Mouse (Mus musculus): Measurements from ENCODE around the gene Prkci.

The Prkci gene

DNA sequence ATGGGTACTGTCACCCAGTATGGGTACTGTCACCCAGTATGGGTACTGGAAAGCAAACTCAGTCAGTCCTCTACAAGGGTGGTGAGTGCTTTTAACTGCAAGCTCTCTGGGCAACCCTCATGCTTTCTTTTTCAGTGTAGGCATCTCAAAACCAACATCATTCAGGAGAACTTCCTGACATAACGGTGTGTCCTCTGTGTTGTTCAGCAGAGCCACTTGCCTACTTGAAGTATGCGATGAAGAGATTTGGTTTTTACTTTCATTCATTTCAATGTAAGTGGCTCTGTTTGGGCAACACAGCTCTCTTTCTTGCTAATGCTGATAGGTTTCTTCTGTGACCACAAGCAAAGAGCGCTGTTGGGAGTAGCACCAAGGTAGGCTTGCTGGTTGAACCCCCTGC is 89.5 kb downstream of the Prkci start:
- WGBS: 89% methylated on average over 3 of the region's 3 CpGs

DNA sequence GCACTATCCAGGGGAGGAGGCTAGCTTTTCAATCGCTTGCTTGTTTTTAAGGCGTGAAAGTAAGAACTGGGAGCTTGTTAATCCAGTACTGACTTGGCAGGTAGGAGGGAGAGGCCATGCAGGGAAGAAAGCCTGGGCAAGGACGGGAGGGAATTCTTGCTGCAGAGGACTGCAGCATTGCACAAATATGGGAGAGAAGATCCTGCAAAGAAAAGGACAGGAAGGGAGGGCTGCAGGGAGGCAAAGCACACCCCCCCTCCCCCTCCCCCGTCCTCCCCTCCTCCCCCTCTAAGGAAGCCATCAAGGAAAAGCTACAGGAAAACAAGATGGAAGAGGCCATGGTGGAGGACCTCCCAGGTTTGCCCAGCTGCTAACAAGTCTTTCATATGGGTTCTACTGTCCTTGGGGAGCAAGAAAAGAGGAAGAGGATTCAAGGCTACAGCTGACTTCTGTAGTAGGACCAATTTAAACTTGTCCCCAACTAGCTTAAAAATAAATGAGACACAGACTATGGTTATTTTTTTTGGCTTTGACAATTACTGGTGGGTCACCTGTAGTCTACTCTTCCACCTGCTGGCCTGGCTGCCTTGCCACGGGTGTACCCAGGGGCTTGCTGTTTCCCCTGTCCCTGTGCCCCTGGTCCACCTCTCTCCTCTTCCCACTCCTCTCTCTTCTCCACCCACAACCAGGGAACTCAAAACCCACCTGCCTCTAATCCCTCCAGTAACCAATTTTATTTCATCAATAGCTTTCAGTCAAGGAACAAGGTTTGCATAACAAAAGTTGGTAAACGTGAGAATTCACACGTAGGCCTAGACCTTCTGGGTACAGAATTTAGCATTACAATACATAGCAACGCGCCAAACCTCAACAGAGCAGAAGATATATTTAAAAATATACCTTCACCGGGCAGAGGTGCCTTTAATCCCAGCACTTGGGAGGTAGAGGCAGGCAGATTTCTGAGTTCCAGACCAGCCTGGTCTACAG is 93.5 kb downstream of the Prkci start:
- 67% methylated on average over 10 of the region's 10 CpGs for WGBS

DNA sequence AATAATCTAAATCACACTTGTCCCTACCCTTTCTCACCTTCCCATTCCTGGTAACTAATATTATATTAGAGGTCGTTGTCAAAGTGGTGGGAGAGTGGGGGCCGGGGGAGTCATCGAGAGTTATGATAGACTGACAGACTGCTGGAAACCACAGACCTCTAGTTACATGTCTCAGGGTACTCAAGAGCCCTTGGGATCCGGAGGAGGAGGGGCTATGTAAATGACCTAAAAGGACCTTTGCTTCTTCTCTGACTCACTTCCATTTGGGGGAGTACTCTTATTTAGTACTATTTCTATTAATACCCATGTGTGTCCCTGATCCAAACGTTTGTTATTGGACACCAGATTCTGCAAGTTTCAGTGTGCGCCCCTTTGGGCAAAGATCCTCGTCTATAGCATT is 94.4 kb downstream of the Prkci start:
- WGBS: 73% methylated on average over 7 of the region's 7 CpGs

DNA sequence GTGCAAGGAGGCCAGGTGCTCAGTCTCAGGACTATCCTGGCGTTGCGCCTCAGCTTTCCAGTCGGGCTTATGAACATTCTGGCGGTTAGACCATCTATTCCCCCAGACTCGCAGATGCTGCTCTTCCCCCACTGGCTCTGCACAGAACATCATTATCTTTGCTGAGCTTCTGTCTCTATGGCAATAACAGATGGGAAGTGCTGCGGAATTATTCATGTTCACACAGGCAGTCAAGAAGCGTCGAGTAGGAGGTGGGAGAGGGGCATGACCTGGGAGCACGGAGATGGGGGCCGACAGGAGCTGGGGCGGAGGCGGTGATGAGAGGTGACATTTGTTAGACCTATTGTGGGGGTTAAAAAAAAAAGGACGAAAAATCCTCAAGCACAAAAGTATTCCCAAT is 97.6 kb downstream of the Prkci start:
- WGBS: 10% methylated on average over 13 of the region's 13 CpGs

DNA sequence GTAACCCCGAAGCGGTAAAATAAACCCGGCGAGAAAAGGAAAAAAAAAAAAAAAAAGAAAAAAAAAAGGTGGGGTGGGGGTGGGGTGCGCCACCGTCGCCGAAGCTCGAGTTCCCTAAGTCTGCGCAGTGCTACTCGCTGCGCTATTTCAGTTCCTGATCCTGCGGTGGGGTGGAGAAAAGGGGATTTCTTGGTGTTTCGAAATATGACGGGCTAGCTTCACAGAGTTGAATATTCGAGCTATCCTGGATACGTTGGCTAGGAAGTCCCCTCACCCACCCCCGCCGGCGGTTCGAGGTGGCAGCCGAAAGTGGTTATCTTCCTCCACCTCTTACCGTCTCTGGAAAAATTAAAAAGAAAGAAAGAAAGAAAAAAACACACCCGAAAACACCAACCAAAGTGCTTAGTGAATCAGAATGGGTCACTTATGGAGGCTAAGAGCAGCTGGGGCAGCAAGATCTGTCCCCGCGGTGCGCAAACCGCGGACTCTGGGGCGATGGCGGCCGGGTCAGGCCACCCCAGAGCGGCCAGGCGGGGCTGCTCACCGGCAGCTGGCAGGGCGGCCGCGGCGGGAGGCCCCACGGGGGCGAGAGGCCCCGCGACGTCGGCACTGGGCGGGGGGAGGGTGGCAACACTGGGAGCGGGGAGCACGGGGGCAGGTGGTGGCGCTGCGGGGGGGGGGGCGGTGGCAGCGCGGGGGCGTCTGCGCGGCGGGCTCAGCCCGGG is 98.2 kb downstream of the Prkci start:
- WGBS: under 1% methylated on average over 47 of the region's 58 CpGs

DNA sequence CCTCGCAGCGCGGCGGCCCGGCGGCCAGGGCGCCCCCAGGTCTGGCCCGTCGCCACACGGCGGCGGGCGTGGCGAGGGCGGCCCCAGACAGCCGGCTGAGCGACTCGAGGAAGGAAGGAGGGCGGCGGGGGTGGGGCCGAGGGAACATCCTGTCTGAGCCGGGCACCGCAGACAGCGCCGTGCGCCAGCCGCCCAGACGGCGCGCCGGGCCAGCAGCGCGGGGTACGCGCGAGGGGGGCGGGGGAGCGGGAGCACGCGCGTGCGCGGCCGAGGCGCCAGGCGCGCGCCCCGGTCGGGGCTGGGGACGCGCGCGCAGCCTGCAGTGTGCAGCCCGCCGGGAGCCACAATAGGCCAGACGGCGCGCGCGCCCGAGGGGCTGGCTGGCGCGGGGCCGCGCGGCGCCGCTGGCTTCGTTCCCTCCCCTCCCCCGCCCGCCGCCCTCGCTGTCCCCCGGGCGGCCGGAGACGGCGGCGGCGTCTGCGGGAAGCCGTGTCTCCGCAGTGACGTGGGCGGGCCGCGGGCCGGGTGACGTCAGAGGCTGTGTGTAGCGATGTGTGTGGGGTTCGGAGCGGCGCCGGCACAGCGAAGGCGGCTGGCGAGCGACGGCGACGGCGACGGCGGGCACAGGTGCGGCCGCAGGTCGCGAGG is 99.1 kb downstream of the Prkci start, which contains the start of gene Skil:
Gene Skil (plus strand): TSS at position 528 of the 648 bp plus-strand sequence.
- WGBS: under 1% methylated on average over 92 of the region's 109 CpGs

DNA sequence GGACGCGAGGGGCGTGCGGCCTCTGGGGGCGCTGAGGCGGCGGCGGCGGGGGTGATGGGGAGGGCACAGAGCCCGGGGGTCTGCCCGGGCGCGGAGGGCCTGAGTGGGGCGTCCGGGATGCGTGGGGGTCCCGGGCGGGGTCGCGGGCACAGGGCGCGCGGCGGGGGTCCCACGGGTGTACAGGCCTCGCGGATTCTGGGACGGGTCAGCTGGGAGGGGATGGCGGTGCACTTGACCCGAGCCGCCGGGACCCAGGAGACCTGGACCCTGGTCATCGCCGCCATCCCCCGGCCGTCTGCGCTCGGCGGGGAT is 99.6 kb downstream of the Prkci start:
- 1% methylated on average over 27 of the region's 39 CpGs for WGBS

DNA sequence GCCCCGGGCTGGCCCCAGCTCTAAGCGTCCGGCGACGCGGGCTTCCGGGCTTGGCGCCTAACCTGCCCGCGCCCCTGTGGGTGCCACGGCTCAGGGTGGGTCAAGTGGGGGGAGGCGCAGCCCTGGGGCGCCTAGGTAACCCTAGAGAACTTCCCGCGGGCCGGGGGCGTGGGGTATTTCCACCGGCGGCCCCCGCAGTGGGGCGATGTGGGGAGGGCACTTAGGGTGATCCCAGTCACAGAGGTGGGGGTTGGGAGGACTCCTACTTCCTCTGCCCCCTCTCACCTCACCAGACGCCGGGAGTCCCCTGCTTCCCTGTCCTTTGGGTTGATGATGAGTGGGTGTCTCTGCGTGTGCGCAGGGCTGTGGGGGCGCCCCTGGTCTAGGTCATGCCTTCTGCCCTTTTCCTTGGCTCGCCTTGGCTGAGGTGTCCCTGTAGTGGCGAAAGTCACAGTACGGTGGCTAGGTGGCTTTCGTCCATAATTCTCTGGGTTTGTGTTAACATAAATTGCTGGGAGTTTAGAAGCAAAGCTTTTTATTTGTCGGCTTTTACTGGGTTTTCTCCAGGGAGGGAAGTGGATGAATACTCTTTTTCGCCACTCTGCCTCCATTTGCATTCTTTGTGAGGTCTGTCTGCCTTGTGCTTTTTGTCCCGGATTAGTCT is 100.1 kb downstream of the Prkci start:
- under 1% methylated on average over 33 of the region's 33 CpGs for WGBS

DNA sequence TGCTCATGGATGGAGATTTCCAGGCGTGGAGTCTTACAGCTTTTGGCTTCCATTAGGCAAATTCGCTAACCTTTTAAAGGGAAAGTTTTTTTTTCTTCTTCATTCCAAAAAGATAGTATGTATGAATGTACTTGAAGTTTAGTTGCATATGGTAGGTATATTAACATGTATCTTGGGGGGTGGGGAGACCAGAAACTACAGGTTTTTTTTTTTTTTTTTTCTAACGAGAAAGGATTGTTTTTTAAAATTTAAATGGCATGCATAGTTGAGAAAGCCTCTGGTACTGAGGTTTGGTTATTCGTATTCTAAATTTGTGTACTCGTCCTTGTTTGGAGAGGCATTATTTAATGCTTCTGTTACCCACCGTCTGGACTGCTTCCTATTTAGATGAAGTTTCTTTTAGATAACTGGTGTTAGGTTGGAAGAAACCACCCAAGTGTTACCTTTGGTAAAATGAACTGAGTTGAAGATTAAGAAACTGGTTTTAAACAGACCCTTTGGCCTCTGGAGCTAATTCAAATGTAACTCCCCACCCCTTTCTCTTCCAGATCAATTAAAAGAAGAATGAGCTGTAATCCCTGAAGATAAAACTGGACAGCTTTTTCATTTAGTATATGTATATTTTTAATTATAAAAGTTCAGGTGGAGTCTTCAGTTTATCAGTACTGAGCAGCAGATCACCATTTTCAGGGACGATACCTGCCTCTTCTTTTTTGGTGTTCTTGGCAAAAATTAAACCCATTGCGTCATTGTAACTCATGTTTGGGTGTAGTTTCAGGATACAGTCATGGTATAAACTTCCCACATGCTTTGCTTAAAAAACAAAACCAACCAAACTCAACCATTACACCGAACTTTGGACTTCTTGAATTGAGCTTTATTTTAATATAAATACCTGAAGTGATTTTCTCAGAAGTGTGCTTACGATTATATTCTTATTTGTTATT is 100.9 kb downstream of the Prkci start:
- WGBS: 37% methylated on average over 10 of the region's 10 CpGs

DNA sequence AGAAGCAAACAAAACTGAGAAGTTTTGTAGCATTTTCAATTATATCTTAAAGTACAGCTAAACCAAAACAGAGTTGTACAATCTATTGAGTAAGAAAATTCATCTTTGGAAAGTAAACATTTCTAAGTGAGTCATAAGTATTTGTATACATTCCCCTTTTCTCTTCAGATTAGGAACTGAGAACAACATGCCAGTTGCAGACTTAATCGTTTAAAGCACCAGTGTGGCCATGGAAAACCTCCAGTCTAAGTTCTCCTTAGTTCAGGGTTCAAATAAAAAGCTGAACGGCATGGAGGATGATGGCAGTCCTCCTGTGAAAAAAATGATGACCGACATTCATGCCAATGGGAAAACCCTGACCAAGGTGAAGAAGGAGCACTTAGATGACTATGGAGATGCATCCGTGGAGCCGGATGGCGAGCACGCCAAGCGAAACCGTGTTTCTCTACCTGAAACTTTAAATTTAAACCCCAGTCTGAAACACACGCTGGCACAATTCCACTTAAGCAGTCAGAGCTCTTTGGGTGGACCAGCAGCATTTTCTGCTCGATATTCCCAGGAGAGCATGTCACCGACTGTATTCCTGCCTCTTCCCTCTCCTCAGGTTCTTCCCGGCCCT is 101.7 kb downstream of the Prkci start:
- 72% methylated on average over 13 of the region's 13 CpGs for WGBS

DNA sequence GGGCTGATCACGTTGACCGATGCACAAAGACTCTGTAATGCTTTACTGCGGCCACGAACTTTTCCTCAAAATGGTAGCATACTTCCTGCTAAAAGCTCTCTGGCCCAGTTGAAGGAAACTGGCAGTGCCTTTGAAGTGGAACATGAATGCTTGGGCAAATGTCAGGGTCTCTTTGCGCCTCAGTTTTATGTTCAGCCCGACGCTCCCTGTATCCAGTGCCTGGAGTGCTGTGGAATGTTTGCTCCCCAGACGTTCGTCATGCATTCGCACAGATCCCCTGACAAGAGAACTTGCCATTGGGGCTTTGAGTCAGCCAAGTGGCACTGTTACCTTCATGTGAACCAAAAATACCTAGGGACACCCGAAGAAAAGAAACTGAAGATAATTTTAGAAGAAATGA is 102.4 kb downstream of the Prkci start:
- 66% methylated on average over 11 of the region's 11 CpGs for WGBS

DNA sequence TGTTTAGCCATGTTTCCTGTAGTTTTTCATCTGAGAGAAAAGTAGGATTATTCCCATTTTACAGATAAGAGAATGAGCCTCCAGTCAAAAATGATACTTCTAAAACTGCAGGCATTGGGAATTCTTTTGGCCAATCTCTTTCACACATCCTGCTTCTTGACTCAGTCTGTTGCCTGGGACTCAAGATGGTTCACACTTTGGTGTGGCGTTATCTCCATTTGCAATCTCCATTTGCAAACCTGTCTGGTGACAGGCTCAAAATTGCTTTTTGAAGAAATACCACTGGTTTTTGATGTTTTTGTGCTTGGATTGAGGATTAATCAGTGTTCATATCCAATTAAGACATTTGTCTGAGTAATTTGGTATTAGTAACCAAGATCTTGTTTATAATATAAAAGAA is 103.0 kb downstream of the Prkci start:
- WGBS: 65% methylated on average over 1 of the region's 1 CpGs

DNA sequence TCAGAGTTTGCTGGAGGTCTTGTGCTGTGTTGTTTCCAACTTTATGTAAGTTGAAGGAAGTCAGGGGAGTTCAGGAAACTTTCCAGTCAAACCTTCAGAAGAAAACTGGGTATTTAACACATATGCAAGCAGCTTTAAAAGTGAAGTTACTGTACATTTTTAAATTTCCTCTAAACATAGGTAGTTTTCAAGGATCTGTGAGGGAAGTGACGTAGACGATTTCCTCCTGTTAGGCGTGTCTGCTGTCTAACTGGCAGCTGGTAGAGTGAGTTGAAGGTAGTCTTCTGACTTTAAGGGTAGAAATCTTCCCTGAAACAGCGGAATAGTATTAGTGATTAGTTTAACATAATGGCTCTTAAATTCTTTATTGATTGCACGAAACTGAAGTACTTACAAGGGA is 104.5 kb downstream of the Prkci start:
- 65% methylated on average over 5 of the region's 5 CpGs for WGBS

DNA sequence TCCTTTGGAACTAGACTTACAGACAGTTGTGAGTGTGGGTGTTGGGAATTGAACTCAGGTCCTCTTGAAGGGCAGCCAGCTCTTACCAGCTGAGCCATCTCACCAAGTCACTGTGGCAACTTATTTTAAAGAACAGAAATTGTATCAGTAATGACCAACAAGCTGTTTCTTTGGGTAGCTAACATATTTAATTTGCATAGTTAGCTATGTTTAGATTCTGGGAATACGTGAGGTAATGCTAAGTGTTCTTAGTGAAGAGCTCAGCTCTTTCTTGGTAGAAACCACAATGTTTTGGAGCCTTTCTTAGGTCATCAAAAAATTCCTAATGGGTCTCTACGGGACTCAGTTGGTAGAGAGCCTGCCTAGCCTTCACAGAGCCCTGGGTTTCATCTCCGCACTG is 105.3 kb downstream of the Prkci start:
- WGBS: 78% methylated on average over 3 of the region's 3 CpGs
